Mouse (Mus musculus): ENCODE measurements around the gene Cbwd1.

The Cbwd1 gene

GRCm38 (mm10) chr19:24972701-24973390, 11.4 kb upstream of the Cbwd1 start:
- no peak for DNase-seq

DNA sequence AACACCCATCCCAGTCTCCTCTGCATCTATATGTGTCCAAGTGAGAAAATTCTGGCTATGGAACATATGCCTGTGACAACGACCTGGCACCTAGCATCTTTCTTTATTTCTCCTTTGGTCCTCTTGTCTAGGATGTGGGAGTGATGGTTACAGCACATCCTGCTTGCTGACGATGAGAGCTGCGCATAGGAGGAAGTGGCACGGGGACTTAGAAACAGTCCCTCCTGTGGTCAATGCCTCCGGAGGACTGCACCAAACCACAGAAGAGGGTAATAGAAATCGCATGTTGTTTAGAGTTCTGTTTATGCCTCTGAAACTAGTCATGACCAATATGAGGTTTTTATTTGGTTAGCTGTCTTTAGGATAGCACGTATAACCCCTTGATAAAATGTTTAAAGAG, 9.9 kb upstream of the Cbwd1 start:
- no peak for DNase-seq

DNA sequence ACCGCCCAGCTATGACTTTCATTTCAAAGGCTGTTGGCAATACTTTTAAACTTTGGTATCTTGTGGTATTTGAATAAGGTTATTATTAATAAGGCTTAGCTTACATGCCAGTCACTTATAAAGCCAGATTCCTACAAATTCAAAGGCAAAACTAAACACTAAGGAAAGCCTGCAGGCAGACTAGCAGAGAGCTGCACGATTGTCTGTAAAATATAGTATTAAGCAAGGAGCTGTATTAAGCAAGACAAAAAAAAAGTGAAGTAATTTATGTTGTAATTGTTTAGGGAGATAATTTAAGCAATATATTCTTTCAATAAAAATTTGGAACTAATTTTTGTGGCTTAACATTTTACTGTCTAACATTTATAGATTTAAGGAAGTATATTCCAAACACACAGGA, 5.5 kb upstream of the Cbwd1 start:
- DNase-seq, result no peak

GRCm38 (mm10) chr19:24966203-24966602, 4.8 kb upstream of the Cbwd1 start:
- no peak for DNase-seq

GRCm38 (mm10) chr19:24958531-24958930, 2.9 kb downstream of the Cbwd1 start:
- DNase-seq, result peak; percentile 21

GRCm38 (mm10) chr19:24945521-24946262, 15.7 kb downstream of the Cbwd1 start:
- no peak for DNase-seq

- DNase-seq, result no peak
These were observed 24.3 kb downstream of the Cbwd1 start for GRCm38 (mm10) chr19:24937084-24937483.

- no peak for DNase-seq
These were observed 32.4 kb downstream of the Cbwd1 start for GRCm38 (mm10) chr19:24929041-24929440.

GRCm38 (mm10) chr19:24920866-24921265, 40.5 kb downstream of the Cbwd1 start:
- DNase-seq, result no peak

- DNase-seq, result no peak
These were observed 52.8 kb downstream of the Cbwd1 start for GRCm38 (mm10) chr19:24908385-24909155.

DNA sequence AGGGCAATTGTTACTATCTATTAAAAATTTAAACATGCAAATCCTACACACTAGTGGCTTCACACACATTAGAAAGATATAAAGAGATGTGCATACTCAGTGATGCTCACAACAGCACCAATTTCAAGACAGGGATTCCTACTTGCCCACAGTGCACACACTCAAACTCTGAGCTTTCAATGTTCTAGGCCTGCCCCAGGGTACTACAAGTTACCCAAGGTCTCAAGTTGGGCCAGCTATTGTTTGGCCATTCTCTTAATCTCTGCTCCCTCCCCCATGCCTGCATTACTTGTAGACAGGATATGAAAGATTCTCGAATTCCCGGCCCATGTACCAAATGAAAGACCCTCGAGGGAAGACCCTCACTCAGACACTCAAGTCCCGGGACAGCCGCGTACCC, 53.8 kb downstream of the Cbwd1 start:
- DNase-seq, result no peak

DNA sequence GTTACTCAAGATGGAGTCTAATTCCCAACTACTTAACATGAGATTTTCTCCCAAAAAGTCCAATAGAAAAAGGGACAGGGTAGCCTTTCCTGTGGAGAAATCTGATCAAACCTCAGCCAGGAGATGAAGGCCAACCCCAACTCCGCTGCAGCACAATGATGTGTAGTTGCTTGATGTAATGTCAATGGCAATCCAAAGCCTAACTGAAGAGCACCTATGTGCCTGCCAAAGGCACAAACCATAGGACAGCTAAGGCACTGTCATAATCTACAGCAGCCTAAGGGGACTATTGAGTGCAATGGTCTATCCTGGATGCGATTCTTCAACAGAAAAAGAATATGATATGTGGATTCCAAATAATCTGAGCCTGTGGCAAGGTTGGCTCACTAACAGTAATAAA, 58.6 kb downstream of the Cbwd1 start:
- DNase-seq, result no peak

DNA sequence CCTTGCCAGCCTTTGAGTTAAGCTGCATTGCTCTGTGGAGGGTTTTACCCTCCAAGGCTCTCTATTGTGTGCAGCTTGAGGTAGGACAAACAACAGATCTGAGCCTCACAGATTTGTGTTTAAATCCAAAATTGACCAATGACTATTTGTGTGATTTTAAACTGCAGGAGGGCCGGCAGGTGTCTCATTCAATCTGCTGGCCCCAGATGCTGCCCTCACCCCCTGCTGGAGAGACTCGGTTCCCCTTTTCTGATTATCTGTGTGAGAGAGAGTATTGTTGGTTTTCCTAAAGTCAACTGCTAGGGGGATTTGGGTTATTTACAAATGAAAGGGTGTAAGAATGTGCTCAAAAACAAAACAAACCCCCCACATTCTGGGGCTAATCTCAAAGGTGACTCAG, 59.2 kb downstream of the Cbwd1 start:
- DNase-seq, result no peak

GRCm38 (mm10) chr19:24901666-24902065, 59.7 kb downstream of the Cbwd1 start:
- no peak for DNase-seq

DNA sequence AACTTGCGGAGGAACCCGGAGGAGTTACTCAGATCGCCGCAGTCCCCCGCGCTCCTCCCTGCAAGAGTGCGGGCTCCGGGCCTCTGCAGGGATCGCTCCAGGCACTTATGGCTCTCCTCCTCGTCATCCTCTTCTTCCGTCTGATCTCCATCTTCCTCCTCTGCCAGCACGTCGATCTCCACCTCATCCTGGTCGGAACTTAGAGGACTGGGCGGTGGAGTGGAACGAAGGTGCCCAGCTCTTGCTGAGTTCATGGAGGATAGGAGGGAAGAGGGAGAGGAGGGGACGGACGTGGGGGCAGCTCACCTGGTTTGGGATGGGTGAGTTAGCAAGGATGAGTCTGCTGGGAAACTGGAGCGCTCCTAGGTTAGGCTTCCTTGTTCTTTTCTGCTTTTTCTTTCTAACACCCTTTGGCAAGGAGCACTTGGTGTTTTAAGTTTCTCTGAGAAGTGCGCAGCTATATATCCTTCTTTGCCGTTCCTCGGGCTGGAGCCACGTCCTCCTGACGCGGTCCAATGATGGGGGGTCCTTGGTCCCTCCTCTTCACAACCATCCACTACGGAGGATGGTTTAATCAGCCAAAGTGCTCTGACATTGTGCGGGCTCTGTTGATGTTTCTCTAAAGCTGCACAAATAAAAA, 60.7 kb downstream of the Cbwd1 start, which contains the start of gene Foxd4:
TSS of gene Foxd4 (minus strand) at position 617 of the 640 bp plus-strand sequence.
- no peak for DNase-seq

GRCm38 (mm10) chr19:24899578-24900544, 61.5 kb downstream of the Cbwd1 start:
- DNase-seq, result no peak

GRCm38 (mm10) chr19:24898737-24899577, 62.5 kb downstream of the Cbwd1 start:
- DNase-seq, result no peak

DNA sequence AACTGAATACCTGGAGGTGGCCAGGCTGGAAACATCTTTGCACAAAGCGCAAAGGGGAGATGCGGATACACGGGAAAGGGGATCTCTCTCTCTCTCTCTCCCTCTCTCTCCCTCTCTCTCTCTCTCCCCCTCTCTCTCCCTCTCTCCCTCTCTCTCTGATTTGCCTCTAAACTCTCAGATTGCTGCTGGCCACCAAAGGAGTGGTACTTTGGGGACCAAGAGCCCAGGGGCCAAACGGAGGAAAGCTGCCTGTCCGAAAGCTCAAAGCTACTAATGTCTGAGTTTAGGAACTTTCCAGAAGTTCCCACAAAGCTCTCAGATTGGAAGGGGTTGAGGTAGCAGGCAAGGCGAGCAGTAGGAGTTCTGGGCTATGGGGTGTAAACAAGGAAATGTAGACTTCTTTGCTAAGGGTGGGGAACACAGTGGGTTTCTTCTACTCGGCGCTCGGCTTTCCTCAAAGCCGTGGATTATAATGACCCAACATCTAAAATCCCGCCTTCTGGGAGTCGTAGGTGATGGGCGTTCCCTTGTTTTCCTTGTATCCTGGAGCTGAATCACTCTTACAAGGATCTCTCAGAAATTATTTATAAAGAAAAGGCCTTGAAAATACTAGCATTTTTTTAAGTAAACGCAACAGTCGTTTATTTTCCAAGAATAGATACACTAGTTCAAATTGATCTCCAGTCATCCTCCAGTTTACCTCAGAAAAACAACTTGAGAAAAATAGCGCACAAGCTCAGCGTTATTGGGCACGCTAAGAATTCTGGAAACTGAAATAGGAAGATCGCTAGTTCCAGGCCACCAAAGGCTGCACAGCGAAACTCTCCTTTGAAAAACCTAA, 63.3 kb downstream of the Cbwd1 start:
- DNase-seq, result no peak

- no peak for DNase-seq
These were observed 64.2 kb downstream of the Cbwd1 start for GRCm38 (mm10) chr19:24897006-24897895.
